Mouse (Mus musculus): ENCODE data around the gene Nacc1. TPM values are rescaled to one million over a fixed set of nuclear protein-coding genes. Genes with fewer than 3 reads are reported as not detected.
"Not testable (repeated sequence)": the region's sequence is repeated elsewhere in the genome, so short reads cannot be mapped to it uniquely, and the experiment has no call there.

Gene Nacc1
- polyA plus RNA-seq, 1 experiment = 104 TPM

DNA sequence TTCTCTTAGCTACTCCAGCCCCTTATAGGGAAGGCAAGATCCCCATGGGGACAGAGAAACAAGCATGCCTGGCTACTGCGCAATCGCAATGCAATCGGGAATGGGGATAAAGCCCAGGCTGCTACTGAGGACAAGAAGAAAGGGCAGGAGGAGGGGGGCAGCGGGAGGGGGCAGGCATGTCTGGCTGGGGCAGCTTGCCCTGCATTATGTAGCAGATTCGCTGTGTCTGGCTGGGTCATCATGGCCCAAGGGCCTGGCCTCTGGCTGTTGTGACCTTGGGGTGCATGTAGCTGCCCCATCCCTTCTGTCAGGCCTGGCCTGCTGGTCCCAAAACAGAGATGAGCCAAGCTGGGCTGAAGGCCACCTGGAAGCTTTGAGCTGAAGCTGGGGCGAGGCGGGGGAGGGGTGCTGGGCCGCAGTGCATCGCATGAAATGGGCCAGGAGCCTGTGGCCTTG, 52.8 kb downstream of the Nacc1 start:
- no peak overlapping the region for H3K27ac ChIP-seq (ENCODE audit: insufficient read depth, low read depth, low read length)
- TF ChIP-seq CTCF (IDR thresholded peaks at IDR 0.05; ENCODE audit: extremely low read depth, insufficient read length, insufficient replicate concordance, low read depth, low read length) = no peak
- no peak for TF ChIP-seq POLR2A (IDR thresholded peaks at IDR 0.05; ENCODE audit: low read depth, low read length)
- 77% methylated on average over 9 of the region's 9 CpGs for WGBS

DNA sequence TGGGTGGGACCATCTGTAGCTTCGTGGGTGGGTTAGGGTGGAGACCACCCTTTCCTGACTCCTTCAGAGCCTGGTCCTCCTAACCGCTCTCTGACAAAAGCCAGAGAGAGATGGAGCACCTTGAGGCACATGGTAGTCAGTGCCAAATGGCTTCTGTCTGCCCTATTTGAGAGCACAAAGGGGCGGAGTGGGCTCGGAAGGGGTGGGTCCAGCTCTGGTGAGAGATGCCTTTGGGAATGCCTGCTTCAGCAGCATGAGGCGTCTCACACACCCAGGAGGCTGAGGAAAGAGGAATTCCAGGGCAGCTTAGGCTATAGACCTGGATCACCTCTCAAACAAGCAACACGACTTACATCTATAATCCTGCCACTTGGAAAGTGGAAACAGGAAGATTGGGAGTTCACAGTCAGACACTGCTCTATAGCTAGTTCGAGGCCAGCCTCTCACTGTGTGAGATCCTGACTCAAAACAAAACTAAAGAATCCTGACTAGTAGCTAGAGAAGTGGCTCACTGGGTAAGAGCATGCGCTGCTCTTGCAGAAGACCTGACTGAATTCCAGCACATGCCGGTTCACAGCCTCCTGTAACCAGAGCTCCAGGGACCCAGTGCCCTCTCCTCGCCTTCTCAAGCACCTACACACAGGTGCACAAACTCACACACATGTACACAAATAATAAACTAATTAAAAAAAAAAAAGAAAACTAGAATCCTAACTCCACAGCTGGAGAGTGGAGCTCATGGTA, 53.6 kb downstream of the Nacc1 start:
- no peak for TF ChIP-seq POLR2A (IDR thresholded peaks at IDR 0.05; ENCODE audit: low read depth, low read length)
- no peak for TF ChIP-seq CTCF (IDR thresholded peaks at IDR 0.05; ENCODE audit: extremely low read depth, insufficient read length, insufficient replicate concordance, low read depth, low read length)
- Histone ChIP-seq H3K27me3 (ENCODE audit: control insufficient read depth, insufficient read depth, low read length) (no peaks in the 10 kb centered on the region), H3K4me1 (ENCODE audit: control insufficient read depth, insufficient read depth, insufficient read length, low read length) (peaks cover 5% of the 10 kb centered on the region), H3K36me3 (ENCODE audit: control insufficient read depth, insufficient read depth, low read length) (no peaks in the 10 kb centered on the region), H3K4me3 (ENCODE audit: low read depth, low read length) (no peak overlapping the region), H3K27ac (ENCODE audit: insufficient read depth, low read depth, low read length) (no peak overlapping the region)
- whole genome bisulfite sequencing = 73% methylated on average over 10 of the region's 10 CpGs

More for the DNA sequence above, 52.8 kb downstream of the Nacc1 start:
- H3K27me3 ChIP-seq (ENCODE audit: control insufficient read depth, insufficient read depth, low read length) = no peaks in the 10 kb centered on the region
- H3K4me1 ChIP-seq (ENCODE audit: control insufficient read depth, insufficient read depth, insufficient read length, low read length) = peaks cover 5% of the 10 kb centered on the region
- no peaks in the 10 kb centered on the region for H3K36me3 ChIP-seq (ENCODE audit: control insufficient read depth, insufficient read depth, low read length)
- H3K4me3 ChIP-seq (ENCODE audit: low read depth, low read length) = no peak overlapping the region

DNA sequence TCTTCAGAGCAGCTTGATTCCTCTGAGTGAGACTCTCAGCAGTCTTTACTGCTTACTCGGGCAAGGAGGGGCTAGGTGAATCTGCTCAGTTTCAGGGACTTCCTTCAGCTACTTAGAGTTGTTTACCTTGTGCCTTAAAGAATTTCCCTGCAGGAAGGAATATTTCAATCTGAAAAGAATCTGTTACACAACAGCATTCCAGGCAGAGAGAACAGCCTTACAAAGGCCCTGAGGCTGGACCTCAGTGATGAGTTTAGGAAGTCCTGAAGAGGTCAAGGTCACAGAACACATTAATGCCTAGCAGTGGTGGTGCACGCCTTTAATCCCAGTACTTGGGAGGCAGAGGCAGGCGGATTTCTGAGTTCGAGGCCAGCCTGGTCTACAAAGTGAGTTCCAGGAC, 55.8 kb downstream of the Nacc1 start:
- 91% methylated on average over 4 of the region's 4 CpGs for WGBS
- H3K27me3 ChIP-seq (ENCODE audit: control insufficient read depth, insufficient read depth, low read length) = no peaks in the 10 kb centered on the region
- H3K36me3 ChIP-seq (ENCODE audit: control insufficient read depth, insufficient read depth, low read length) = no peaks in the 10 kb centered on the region
- no peak overlapping the region for H3K27ac ChIP-seq (ENCODE audit: insufficient read depth, low read depth, low read length)
- H3K4me1 ChIP-seq (ENCODE audit: control insufficient read depth, insufficient read depth, insufficient read length, low read length) = no peaks in the 10 kb centered on the region
- no peak overlapping the region for H3K4me3 ChIP-seq (ENCODE audit: low read depth, low read length)
- no peak for TF ChIP-seq POLR2A (IDR thresholded peaks at IDR 0.05; ENCODE audit: low read depth, low read length)
- TF ChIP-seq CTCF (IDR thresholded peaks at IDR 0.05; ENCODE audit: extremely low read depth, insufficient read length, insufficient replicate concordance, low read depth, low read length) = no peak

DNA sequence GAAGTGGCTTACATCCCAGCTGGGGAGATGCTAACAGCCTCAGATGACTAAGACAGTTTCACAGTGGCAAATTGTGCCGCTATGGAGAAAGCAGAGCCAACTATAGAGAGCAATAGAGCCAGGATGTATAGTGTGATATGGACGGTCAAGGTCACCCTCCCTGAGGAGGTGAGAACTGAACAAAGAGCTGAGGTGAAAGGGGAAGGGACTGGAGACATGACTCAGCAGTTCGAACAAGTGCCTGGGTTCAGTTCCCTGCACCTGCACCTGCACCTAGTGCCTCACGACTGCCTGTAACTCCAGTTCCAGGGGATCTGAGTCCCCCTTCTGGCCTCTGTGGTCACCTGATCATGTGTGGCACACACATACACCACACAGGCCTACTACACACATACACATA, 57.5 kb downstream of the Nacc1 start:
- no peaks in the 10 kb centered on the region for H3K36me3 ChIP-seq (ENCODE audit: control insufficient read depth, insufficient read depth, low read length)
- TF ChIP-seq CTCF (IDR thresholded peaks at IDR 0.05; ENCODE audit: extremely low read depth, insufficient read length, insufficient replicate concordance, low read depth, low read length) (no peak), POLR2A (IDR thresholded peaks at IDR 0.05; ENCODE audit: low read depth, low read length) (no peak)
- WGBS = 79% methylated on average over 4 of the region's 4 CpGs

DNA sequence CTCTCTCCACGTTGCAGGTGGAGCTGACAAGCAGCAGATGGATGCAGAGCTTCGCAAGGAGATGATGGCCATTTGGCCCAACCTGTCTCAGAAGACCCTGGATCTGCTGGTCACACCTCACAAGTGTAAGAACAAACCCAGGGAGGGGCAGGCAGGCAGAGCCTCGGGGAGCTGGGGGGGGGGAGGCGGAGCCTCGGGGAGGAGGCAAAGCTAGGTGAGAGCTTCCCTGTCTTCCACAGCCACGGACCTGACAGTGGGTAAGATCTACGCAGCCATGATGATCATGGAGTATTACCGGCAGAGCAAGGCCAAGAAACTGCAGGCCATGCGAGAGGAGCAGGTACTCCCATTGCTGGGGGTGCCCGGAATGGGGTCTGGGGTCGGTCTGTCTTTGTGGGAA, 58.1 kb downstream of the Nacc1 start:
- Histone ChIP-seq H3K27me3 (ENCODE audit: control insufficient read depth, insufficient read depth, low read length) (no peaks in the 10 kb centered on the region), H3K4me3 (ENCODE audit: low read depth, low read length) (no peak overlapping the region), H3K4me1 (ENCODE audit: control insufficient read depth, insufficient read depth, insufficient read length, low read length) (no peaks in the 10 kb centered on the region), H3K36me3 (ENCODE audit: control insufficient read depth, insufficient read depth, low read length) (no peaks in the 10 kb centered on the region), H3K27ac (ENCODE audit: insufficient read depth, low read depth, low read length) (no peak overlapping the region)
- TF ChIP-seq CTCF (IDR thresholded peaks at IDR 0.05; ENCODE audit: extremely low read depth, insufficient read length, insufficient replicate concordance, low read depth, low read length) (no peak), POLR2A (IDR thresholded peaks at IDR 0.05; ENCODE audit: low read depth, low read length) (no peak)
- WGBS = 75% methylated on average over 11 of the region's 11 CpGs

More for the DNA sequence above, 57.5 kb downstream of the Nacc1 start:
- no peaks in the 10 kb centered on the region for H3K4me1 ChIP-seq (ENCODE audit: control insufficient read depth, insufficient read depth, insufficient read length, low read length)
- H3K27me3 ChIP-seq (ENCODE audit: control insufficient read depth, insufficient read depth, low read length) = no peaks in the 10 kb centered on the region
- H3K27ac ChIP-seq (ENCODE audit: insufficient read depth, low read depth, low read length) = no peak overlapping the region
- H3K4me3 ChIP-seq (ENCODE audit: low read depth, low read length) = no peak overlapping the region

DNA sequence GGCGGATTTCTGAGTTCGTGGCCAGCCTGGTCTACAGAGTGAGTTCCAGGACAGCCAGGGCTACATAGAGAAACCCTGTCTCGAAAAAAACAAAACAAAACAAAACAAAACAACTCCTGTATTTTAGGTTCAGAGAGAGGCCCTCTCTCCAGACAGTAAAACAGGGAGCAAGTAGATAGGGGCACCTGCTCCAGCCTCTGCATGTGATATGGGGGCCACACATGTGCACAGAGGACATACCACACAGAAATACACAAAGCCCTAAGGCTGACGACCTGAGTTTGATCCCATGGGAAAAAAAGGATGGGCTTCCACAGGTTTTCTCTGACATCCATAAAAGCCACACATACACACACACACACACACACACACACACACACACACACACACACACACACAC, 64.2 kb downstream of the Nacc1 start:
- not testable (repeated sequence) for H3K4me1 ChIP-seq (ENCODE audit: control insufficient read depth, insufficient read depth, insufficient read length, low read length); H3K27ac ChIP-seq (ENCODE audit: insufficient read depth, low read depth, low read length)
- 78% methylated on average over 4 of the region's 4 CpGs for WGBS

DNA sequence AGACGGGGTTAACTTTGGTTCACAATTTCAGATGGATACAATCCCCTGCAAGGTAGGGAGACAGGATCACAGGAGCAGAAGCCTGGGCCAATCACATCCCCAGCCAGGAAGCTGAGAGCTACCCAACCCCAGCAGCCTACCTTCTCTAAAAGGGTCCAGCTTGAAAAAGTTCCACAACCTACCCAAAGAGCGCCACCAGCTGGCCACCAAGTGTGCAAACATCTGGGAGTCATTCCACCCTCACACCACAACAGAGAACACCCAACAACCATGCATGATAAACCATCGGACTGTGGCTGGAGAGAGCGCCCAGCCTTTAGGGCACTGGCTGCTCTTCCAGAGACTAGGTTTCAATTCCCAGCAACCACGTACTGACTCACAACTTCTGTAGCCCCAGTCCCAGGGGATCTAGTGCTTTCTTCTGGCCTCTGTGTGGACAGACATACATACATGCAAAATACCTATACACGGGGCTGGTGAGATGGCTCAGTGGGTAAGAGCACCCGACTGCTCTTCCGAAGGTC, 66.5 kb downstream of the Nacc1 start:
- H3K27me3 ChIP-seq (ENCODE audit: control insufficient read depth, insufficient read depth, low read length) = 0 out of 2 replicates have a peak, but pooled peaks cover 3% of the 10 kb centered on the region
- no peak overlapping the region for H3K27ac ChIP-seq (ENCODE audit: insufficient read depth, low read depth, low read length)
- 81% methylated on average over 8 of the region's 8 CpGs for WGBS
- no peak for TF ChIP-seq CTCF (IDR thresholded peaks at IDR 0.05; ENCODE audit: extremely low read depth, insufficient read length, insufficient replicate concordance, low read depth, low read length)
- no peaks in the 10 kb centered on the region for H3K36me3 ChIP-seq (ENCODE audit: control insufficient read depth, insufficient read depth, low read length)
- no peak overlapping the region for H3K4me3 ChIP-seq (ENCODE audit: low read depth, low read length)
- no peaks in the 10 kb centered on the region for H3K4me1 ChIP-seq (ENCODE audit: control insufficient read depth, insufficient read depth, insufficient read length, low read length)

More for the DNA sequence above, 64.2 kb downstream of the Nacc1 start:
- H3K4me3 ChIP-seq (ENCODE audit: low read depth, low read length); H3K27me3 ChIP-seq (ENCODE audit: control insufficient read depth, insufficient read depth, low read length); H3K36me3 ChIP-seq (ENCODE audit: control insufficient read depth, insufficient read depth, low read length): not testable (repeated sequence)

Other genes with a start within 250 kb of the Nacc1 start
- 37.0 and 72.7 TPM in 2 replicates for gene Ier2, start 25.0 kb downstream of the Nacc1 start, polyA plus RNA-seq (2012; rRNA removed)
- gene Trmt1, start 1.6 kb downstream of the Nacc1 start, polyA plus RNA-seq (2012; rRNA removed) = 38.3 and 55.2 TPM in 2 replicates
- gene Lyl1, start 13.6 kb upstream of the Nacc1 start, polyA plus RNA-seq (2012; rRNA removed) = 4.2 and 8.2 TPM in 2 replicates
- gene G430095P16Rik, start 35.1 kb upstream of the Nacc1 start, polyA plus RNA-seq (2012; rRNA removed) = 0.30 TPM in 2 replicates
- 22.3 and 26.1 TPM in 2 replicates for gene Nfix, start 112.5 kb upstream of the Nacc1 start, polyA plus RNA-seq (2012; rRNA removed)
- 0.98 and 2.1 TPM in 2 replicates for gene Dand5, start 135.0 kb upstream of the Nacc1 start, polyA plus RNA-seq (2012; rRNA removed)
- gene Gadd45gip1, start 143.7 kb upstream of the Nacc1 start, polyA plus RNA-seq (2012; rRNA removed) = 50.5 and 64.1 TPM in 2 replicates
- gene Rad23a, start 152.8 kb upstream of the Nacc1 start, polyA plus RNA-seq (2012; rRNA removed) = 26.4 and 47.5 TPM in 2 replicates
- 82.6 and 120 TPM in 2 replicates for gene Calr, start 159.1 kb upstream of the Nacc1 start, polyA plus RNA-seq (2012; rRNA removed)
- 20.2 and 29.1 TPM in 2 replicates for gene Farsa, start 169.1 kb upstream of the Nacc1 start, polyA plus RNA-seq (2012; rRNA removed)
- 0.60 and 2.1 TPM in 2 replicates for gene Syce2, start 184.2 kb upstream of the Nacc1 start, polyA plus RNA-seq (2012; rRNA removed)
- 32.5 and 53.2 TPM in 2 replicates for gene Gcdh, start 206.1 kb upstream of the Nacc1 start, polyA plus RNA-seq (2012; rRNA removed)
- 0.30 and 0.38 TPM in 2 replicates for gene Klf1, start 214.1 kb upstream of the Nacc1 start, polyA plus RNA-seq (2012; rRNA removed)
- 4.1 and 5.9 TPM in 2 replicates for gene Dnase2a, start 220.7 kb upstream of the Nacc1 start, polyA plus RNA-seq (2012; rRNA removed)
- 0.50 and 0.71 TPM in 2 replicates for gene Mast1, start 249.5 kb upstream of the Nacc1 start, polyA plus RNA-seq (2012; rRNA removed)

All from small intestine, adult 2 months (tissue).